Mouse (Mus musculus) liver, embryonic 14.5 days (tissue): ENCODE results near the gene Slc25a38.

ENCODE experiments used
- CTCF ChIP-seq: IDR thresholded peaks from 2 replicates; pipeline ENCODE4 v1.5.1; 2016; ENCODE audit warnings: antibody characterized with exemption, low read depth, control low read depth
- EP300 ChIP-seq: IDR thresholded peaks from 2 replicates; pipeline ENCODE4 v1.6.1; 2016; ENCODE audit warnings: antibody characterized with exemption, low read depth

DNA sequence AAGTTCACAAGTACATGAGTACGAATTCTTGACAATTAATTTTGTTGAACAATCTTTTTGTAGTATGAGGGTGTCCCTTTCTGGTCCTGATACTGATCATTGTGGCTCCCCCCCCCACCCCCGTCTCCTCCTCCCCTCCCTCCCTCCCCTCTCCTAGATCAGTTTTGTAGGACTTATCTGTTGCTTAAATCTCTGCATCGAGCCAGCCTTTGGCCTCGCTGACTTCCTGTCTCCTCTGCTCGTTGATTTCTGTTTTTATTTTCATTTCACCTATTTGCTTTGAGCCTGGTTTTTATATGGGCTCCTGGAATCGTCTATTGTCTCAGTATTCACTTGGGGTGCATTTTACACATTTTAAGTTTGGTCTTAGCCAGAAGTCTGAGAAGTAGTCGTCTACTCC, 14.3 kb upstream of the Slc25a38 start:
- TF ChIP-seq CTCF: no peak
- TF ChIP-seq EP300: no peak
